Mouse (Mus musculus) liver, postnatal 0 days (tissue): ENCODE data around the gene Mospd3. TPM values are rescaled to one million over a fixed set of nuclear protein-coding genes. Genes with fewer than 3 reads are reported as not detected.

Experiments
- ATAC-seq: fragments of 200-750 bp; cut with Nextera tagmentation; 2 replicates; pipeline ENCODE4 v1.8.0; 2017; ENCODE audit warnings: mild to moderate bottlenecking, moderate library complexity
- DNase-seq: peaks from one replicate; pipeline ENCODE4 v3.0.0-alpha.2; 2016
- H3K27ac ChIP-seq: fragments of 300-500 bp; sonication (generic); 2 replicates; pipeline ENCODE4 v1.5.1; 2014; ENCODE audit warnings: antibody characterized with exemption, moderate library complexity, mild to moderate bottlenecking, low read depth
- H3K27me3 ChIP-seq: fragments of 300-500 bp; sonication (generic); 2 replicates; pipeline ENCODE4 v1.6.1; 2014; ENCODE audit warnings: low read length, control low read depth, mixed read lengths; ENCODE audit not compliant: insufficient read depth
- H3K36me3 ChIP-seq: fragments of 300-500 bp; sonication (generic); replicated peaks from 2 replicates; pipeline ENCODE4 v1.6.1; 2014; ENCODE audit warnings: mild to moderate bottlenecking, control low read depth, low read length, moderate library complexity, mixed read lengths; ENCODE audit not compliant: insufficient read depth
- H3K4me1 ChIP-seq: fragments of 300-500 bp; sonication (generic); 2 replicates; pipeline ENCODE4 v1.6.1; 2014; ENCODE audit warnings: antibody characterized with exemption, mild to moderate bottlenecking, control low read depth; ENCODE audit not compliant: insufficient read depth
- H3K4me2 ChIP-seq: fragments of 300-500 bp; sonication (generic); 2 replicates; pipeline ENCODE4 v1.6.1; 2014; ENCODE audit warnings: low read depth, mild to moderate bottlenecking, low read length, moderate library complexity, mixed read lengths
- H3K4me3 ChIP-seq: fragments of 300-500 bp; sonication (generic); 2 replicates; pipeline ENCODE4 v1.5.1; 2014; ENCODE audit warnings: low read depth, low read length
- H3K9ac ChIP-seq: fragments of 300-500 bp; sonication (generic); replicated peaks from 2 replicates; pipeline ENCODE4 v1.6.1; 2014; ENCODE audit warnings: mild to moderate bottlenecking, moderate library complexity
- H3K9me3 ChIP-seq: fragments of 300-500 bp; sonication (generic); 2 replicates; pipeline ENCODE4 v1.6.1; 2016; ENCODE audit warnings: mild to moderate bottlenecking, control low read depth, low read length, mixed read lengths
- CTCF ChIP-seq: sonication (generic); IDR thresholded peaks from 2 replicates; pipeline ENCODE4 v1.5.1; 2016; ENCODE audit warnings: antibody characterized with exemption, low read depth
- EP300 ChIP-seq: IDR thresholded peaks from 2 replicates; pipeline ENCODE4 v1.6.1; 2016; ENCODE audit warnings: antibody characterized with exemption, low read depth, mild to moderate bottlenecking
- WGBS: fragments of 180-500 bp; shearing (Covaris S2); extraction: QIAGEN DNeasy Blood & Tissue Kit; methylation state at CpG from one replicate; pipeline ENCODE4 v1.1.7; 2014; ENCODE audit not compliant: insufficient replicate concordance; 5-methylcytosine and 5-hydroxymethylcytosine counted together
- polyA plus RNA-seq: library from polyadenylated mRNA; unstranded; fragments of >200 nt; fragmentation: Nextera tagmentation; extraction: Ambion mirVana; gene quantifications from 2 replicates; pipeline ENCODE4 v1.2.1, GENCODE M21; 2015

Mospd3 gene
- polyA plus RNA-seq, 1 experiment from 2014 or later: 26.2 TPM

DNA sequence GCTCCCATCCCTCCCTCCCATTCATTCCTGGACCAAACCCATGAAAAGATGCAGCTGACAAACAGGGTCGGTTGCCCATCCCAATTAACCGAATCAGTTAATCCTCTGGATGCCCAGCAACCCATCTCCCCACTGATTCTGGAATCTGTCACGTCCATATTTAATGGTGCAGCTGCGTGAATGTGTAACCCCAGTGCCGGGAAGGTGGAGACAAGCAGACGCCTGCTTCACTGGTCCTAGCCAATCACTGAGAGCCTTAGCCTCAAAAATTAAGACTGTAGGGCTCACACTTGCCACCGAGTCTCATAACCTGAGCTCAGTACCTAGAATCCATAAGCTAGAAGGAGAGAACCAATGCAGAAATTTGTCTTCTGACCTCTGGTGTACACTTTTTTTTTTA, 4.9 kb downstream of the Mospd3 start:
- no peak for TF ChIP-seq EP300
- TF ChIP-seq CTCF: no peak
- WGBS: 85% methylated on average over 7 of the region's 7 CpGs
- Histone ChIP-seq H3K27me3 (no peaks in the 10 kb centered on the region), H3K36me3 (peaks cover 2% of the 10 kb centered on the region; the same call in 1 of the 2 replicates), H3K9me3 (no peaks in the 10 kb centered on the region), H3K4me1 (peaks cover 24% of the 10 kb centered on the region), H3K4me2 (no peak overlapping the region), H3K4me3 (no peak overlapping the region), H3K9ac (no peak overlapping the region), H3K27ac (no peak overlapping the region)
- ATAC-seq: no peak
- no peak for DNase-seq

DNA sequence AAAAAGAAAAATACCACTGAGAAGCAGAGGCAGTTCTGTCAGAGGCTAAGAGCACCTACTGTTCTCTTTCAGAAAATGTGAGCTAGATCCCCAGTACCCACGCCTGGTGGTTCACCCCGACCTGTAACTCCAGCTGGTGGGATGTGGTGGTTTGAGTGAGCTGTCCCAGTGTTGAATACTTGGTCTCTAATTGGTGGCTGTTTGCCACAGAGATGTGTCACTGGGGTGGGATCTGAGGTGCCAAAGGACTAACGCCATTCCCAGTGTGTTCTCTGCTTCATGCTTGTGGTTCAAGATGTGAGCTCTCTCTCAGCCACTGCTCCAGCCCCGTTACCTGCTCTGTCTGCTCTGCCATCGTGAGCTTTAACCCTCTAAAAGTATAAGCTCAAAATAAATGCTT, 10.4 kb downstream of the Mospd3 start:
- H3K27ac ChIP-seq: no peak overlapping the region
- TF ChIP-seq CTCF (no peak), EP300 (no peak)
- H3K27me3 ChIP-seq: no peaks in the 10 kb centered on the region
- 0 out of 2 replicates have a peak, but pooled peaks cover 5% of the 10 kb centered on the region for H3K36me3 ChIP-seq
- H3K4me1 ChIP-seq: no peaks in the 10 kb centered on the region
- H3K4me2 ChIP-seq: no peak overlapping the region
- H3K4me3 ChIP-seq: no peak overlapping the region
- no peak overlapping the region for H3K9ac ChIP-seq
- DNase-seq (no peak), ATAC-seq (no peak)
- H3K9me3 ChIP-seq: no peaks in the 10 kb centered on the region
- whole genome bisulfite sequencing: 77% methylated on average over 5 of the region's 5 CpGs

DNA sequence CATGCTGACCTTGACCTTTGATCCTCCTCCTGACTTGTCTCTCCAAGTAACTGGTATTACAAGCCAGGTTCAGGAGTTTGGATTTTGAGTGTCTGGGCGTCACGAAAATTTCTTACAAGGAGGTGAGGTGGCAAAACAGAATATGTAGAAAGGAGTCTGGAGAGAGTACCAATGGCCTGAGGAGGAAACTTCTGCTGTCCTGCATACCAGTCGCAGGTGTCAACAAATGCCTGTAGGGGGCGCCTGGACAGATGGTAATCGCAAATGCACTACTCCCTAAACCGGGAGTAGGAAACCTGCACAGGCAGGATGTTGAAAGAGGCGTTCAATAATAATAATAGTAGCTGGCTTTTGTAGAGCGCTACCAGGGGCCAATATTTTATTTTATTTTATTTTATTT, 15.9 kb downstream of the Mospd3 start:
- TF ChIP-seq CTCF (peak; percentile 69), EP300 (no peak)
- no peaks in the 10 kb centered on the region for H3K9me3 ChIP-seq
- DNase-seq: peak; percentile 69
- H3K4me1 ChIP-seq: peaks cover under 1% of the 10 kb centered on the region
- no peak overlapping the region for H3K27ac ChIP-seq
- H3K4me3 ChIP-seq: no peak overlapping the region
- H3K36me3 ChIP-seq: peaks cover 26% of the 10 kb centered on the region
- H3K27me3 ChIP-seq: no peaks in the 10 kb centered on the region
- 27% methylated on average over 8 of the region's 8 CpGs for WGBS
- no peak for ATAC-seq
- no peak overlapping the region for H3K4me2 ChIP-seq
- H3K9ac ChIP-seq: no peak overlapping the region

DNA sequence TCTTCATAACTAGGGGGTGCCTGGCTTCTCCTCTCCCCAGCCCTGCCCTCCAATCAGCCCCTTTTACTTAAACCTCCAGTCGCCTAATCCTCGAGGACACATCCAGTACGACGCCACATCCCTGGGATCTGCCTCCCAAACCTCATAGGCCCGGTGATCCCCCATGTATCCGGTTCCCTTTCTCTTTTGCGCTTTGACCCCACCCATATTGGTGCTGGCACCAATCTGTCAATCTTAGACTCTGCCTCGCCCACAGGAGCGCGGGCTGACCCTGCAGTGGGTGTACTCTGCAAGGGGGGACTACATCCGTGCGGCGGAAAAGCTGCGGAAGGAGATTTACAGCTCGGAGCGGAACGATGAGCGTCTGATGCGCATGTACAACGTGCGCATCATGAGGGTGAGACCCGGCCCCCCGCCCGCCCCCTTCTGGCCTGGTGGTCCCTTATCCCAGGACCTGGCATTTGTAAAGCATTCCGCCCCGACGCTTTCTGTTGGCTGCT, 17.1 kb downstream of the Mospd3 start:
- DNase-seq (no peak), ATAC-seq (no peak)
- Histone ChIP-seq H3K4me3 (no peak overlapping the region), H3K9me3 (no peaks in the 10 kb centered on the region), H3K4me2 (peak overlapping the region; percentile 50), H3K4me1 (peaks cover 12% of the 10 kb centered on the region), H3K27ac (no peak overlapping the region), H3K36me3 (peaks cover 34% of the 10 kb centered on the region), H3K9ac (no peak overlapping the region), H3K27me3 (no peaks in the 10 kb centered on the region)
- 37% methylated on average over 27 of the region's 27 CpGs for WGBS
- TF ChIP-seq CTCF (no peak), EP300 (no peak)

DNA sequence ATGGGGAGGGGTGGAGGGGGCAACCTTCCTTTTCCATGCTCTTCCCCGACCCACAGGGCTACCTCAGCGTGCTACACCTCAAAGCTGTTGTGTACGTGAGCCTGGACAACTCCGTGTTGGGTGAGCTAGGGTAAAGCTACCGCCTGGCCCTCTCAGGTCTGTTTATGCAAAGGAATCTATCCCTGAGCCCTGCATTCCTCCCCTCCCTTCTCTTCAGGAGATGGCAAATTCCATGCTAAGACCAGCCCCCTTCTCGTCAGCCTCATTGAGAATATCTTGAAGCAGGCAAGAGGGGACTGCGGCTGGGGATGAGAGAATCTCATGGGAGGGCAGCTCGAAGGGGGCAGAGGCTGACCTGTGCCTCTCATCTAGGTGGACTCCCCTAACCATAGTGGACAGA, 18.2 kb downstream of the Mospd3 start:
- no peak for ATAC-seq

DNA sequence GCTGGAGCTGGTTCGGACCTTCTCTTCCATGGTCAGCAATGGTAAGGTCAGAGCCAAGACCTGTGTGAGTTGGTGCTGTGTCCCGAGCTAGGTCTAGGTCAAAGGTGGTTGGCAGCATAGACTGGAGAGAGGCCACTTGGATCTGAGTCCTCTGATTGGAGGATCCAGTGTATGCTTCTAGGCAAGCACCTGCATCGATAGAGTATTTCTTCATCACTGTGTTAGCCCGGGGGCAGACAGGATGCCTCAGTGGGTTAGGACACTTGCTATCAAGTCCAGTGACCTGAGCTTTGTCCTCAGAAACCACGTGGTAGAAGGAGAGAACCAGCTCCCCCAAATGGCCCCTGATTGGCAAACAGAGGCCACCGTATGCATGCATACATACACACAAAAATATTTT, 20.6 kb downstream of the Mospd3 start:
- ATAC-seq: peak; percentile 96
- Histone ChIP-seq H3K4me2 (no peak overlapping the region), H3K4me1 (peaks cover 12% of the 10 kb centered on the region), H3K36me3 (peaks cover 42% of the 10 kb centered on the region), H3K27ac (peak overlapping the region; percentile 90), H3K27me3 (no peaks in the 10 kb centered on the region), H3K9me3 (no peaks in the 10 kb centered on the region), H3K4me3 (no peak overlapping the region), H3K9ac (no peak overlapping the region)
- 37% methylated on average over 6 of the region's 6 CpGs for WGBS
- TF ChIP-seq CTCF (no peak), EP300 (no peak)
- peak; percentile 51 for DNase-seq

More for the DNA sequence above, 18.2 kb downstream of the Mospd3 start:
- no peak overlapping the region for H3K4me3 ChIP-seq
- H3K4me2 ChIP-seq: no peak overlapping the region
- H3K27ac ChIP-seq: no peak overlapping the region
- peaks cover 12% of the 10 kb centered on the region for H3K4me1 ChIP-seq
- H3K9ac ChIP-seq: no peak overlapping the region
- H3K9me3 ChIP-seq: no peaks in the 10 kb centered on the region
- whole genome bisulfite sequencing: 76% methylated on average over 8 of the region's 8 CpGs
- TF ChIP-seq EP300 (no peak), CTCF (no peak)
- H3K27me3 ChIP-seq: no peaks in the 10 kb centered on the region
- DNase-seq: no peak
- peaks cover 42% of the 10 kb centered on the region for H3K36me3 ChIP-seq

DNA sequence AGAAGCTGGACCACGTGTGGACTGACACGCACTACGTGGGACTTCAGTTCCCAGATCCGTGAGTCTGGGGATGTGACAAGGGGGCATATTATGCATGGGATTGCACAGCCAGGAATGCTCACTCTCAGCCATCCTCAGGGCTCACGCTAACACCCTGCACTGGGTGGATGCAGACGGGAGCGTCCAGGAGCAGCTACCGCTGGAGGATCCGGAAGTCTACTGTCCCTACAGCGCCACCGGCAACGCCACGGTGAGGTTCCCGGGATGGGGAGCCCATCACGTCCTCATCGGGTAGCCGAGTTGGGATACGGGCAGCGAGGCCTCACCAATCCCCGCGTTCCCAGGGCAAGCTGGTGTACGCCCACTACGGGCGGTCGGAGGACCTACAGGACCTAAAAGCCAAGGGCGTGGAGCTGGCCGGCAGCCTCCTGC, 26.4 kb downstream of the Mospd3 start:
- no peaks in the 10 kb centered on the region for H3K9me3 ChIP-seq
- DNase-seq (no peak), ATAC-seq (no peak)
- 51% methylated on average over 27 of the region's 27 CpGs for WGBS
- no peak overlapping the region for H3K9ac ChIP-seq
- peaks cover 26% of the 10 kb centered on the region for H3K4me1 ChIP-seq
- H3K36me3 ChIP-seq: peaks cover 27% of the 10 kb centered on the region
- no peaks in the 10 kb centered on the region for H3K27me3 ChIP-seq
- H3K4me2 ChIP-seq: peak overlapping the region; percentile 18; the same call in 1 of the 2 replicates
- TF ChIP-seq EP300 (no peak), CTCF (no peak)
- H3K27ac ChIP-seq: no peak overlapping the region
- no peak overlapping the region for H3K4me3 ChIP-seq
